ENCODE assay signal across 12 mouse cellular contexts in the genomic region with DNA sequence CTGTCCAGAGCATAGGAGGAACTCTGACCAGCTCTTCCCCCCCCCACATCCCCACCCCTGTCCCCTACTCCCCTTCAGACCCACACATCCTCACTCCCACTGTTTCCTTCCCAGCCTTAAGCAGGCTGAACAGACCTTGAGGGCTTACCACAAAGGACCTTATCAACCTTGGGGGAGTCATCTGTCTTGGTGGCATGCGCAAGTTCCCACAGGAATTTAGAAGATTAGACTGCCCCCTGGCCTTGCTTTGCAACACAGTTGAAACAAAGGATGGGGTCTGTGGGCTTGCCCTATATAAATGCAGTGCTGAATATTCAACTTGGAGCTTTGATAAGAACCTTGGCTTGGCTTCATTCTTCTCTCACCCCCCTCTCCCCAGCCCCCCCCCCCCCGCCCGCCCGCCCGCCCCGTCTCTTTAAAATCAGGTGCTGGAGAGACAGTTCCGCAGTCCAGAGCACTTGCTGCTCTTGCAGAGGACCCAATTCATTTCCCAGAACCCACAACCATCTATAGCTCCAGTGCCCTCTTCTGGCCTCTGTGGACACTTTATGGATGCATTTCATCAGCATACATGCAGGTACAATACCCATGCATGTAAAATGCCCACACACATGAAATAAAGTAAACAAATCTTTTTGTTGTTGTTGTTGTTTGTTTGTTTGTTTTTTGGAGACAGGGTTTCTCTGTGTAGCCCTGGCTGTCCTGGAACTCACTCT. TPM values are rescaled to one million over a fixed set of nuclear protein-coding genes. Genes with fewer than 3 reads are reported as not detected.
A peak's percentile ranks its signal among the peaks of the same experiment; 100 is the strongest.
DNase-seq lines count a peak whose midpoint lies in the region; ATAC-seq and TF ChIP-seq lines count a peak whose summit lies in the region.
"Had no signal": no experiment of that assay in that cellular context is flagged by ENCODE, and none has a peak within 500 bp of the region (broad histone marks: within the 10 kb centered on the region; RNA-seq: fewer than 3 reads in every experiment).

No protein-coding gene starts in this region.

- TF ChIP-seq CTCF in gastrocnemius, adult 2 months (IDR thresholded peaks at IDR 0.05): peak; percentile 67
- peak; percentile 41; the same call in 1 of the 2 replicates for TF ChIP-seq CTCF in kidney, postnatal 0 days (IDR thresholded peaks at IDR 0.05; ENCODE audit: low read depth)

- H3K27ac ChIP-seq in gastrocnemius, adult 2 months: no peak overlapping the region
- no peak overlapping the region for H3K27ac ChIP-seq in kidney, postnatal 0 days
- H3K27ac ChIP-seq: embryonic facial prominence, embryonic 13.5 days; kidney, embryonic 15.5 days; midbrain, embryonic 15.5 days had no signal

- intact Hi-C loops in gastrocnemius, adult 2 months (cut with DNase I): loop anchor here (1.0 kb wide), 1 partner anchor 17 kb away; no protein-coding TSS in a partner anchor

- H3K4me3 ChIP-seq in gastrocnemius, adult 2 months: no peak overlapping the region
- no peak overlapping the region for H3K4me3 ChIP-seq in kidney, postnatal 0 days (replicated peaks; ENCODE audit: low read depth, low read length)
- H3K4me3 ChIP-seq: embryonic facial prominence, embryonic 13.5 days; kidney, embryonic 15.5 days; midbrain, embryonic 15.5 days had no signal

- no peaks in the 10 kb centered on the region for H3K9me3 ChIP-seq in kidney, postnatal 0 days (replicated peaks; ENCODE audit: low read length)
- H3K9me3 ChIP-seq: embryonic facial prominence, embryonic 13.5 days; kidney, embryonic 15.5 days; midbrain, embryonic 15.5 days had no signal

- no peaks in the 10 kb centered on the region for H3K36me3 ChIP-seq in kidney, postnatal 0 days (ENCODE audit: insufficient read depth, low read length)
- H3K36me3 ChIP-seq: embryonic facial prominence, embryonic 13.5 days; kidney, embryonic 15.5 days; midbrain, embryonic 15.5 days had no signal

- H3K27me3 ChIP-seq in kidney, postnatal 0 days (ENCODE audit: insufficient read depth, low read length): no peaks in the 10 kb centered on the region
- H3K27me3 ChIP-seq: embryonic facial prominence, embryonic 13.5 days; kidney, embryonic 15.5 days; midbrain, embryonic 15.5 days had no signal

- no peaks in the 10 kb centered on the region for H3K4me1 ChIP-seq in kidney, postnatal 0 days (replicated peaks; ENCODE audit: insufficient read depth, low read length)

- no peak overlapping the region for H3K9ac ChIP-seq in kidney, postnatal 0 days (ENCODE audit: low read depth, low read length)
- H3K9ac ChIP-seq: embryonic facial prominence, embryonic 13.5 days; kidney, embryonic 15.5 days; lung, embryonic 14.5 days; midbrain, embryonic 15.5 days had no signal

- no peak overlapping the region for H3K4me2 ChIP-seq in kidney, postnatal 0 days (ENCODE audit: low read length)
- H3K4me2 ChIP-seq: embryonic facial prominence, embryonic 13.5 days; kidney, embryonic 15.5 days; lung, embryonic 14.5 days; midbrain, embryonic 15.5 days had no signal

- WGBS in kidney, postnatal 0 days: 62% methylated on average over 7 of the region's 7 CpGs

- no peak for ATAC-seq in kidney, postnatal 0 days (replicated peaks; ENCODE audit: low FRiP score, low read depth)
- no peak for ATAC-seq in erythroblast, adult 5-6 weeks (replicated peaks; ENCODE audit: low FRiP score, poor library complexity, severe bottlenecking)
- ATAC-seq: midbrain, embryonic 15.5 days had no signal

- DNase-seq in gastrocnemius, adult 2 months: no peak
- DNase-seq in gastrocnemius, adult 18-20 months (ENCODE audit: low spot score): no peak
- no peak for DNase-seq in kidney, postnatal 0 days (ENCODE audit: low spot score)
- no peak for DNase-seq in kidney, adult 18-20 months
- DNase-seq in 416B (ENCODE audit: low read depth) (peak; percentile 45), ES-CJ7 (ENCODE audit: low read depth, low spot score) (peak; percentile 72)
- no peak for DNase-seq in natural killer cell, adult 2 months (ENCODE audit: low spot score in 2 of 2)
- DNase-seq: lung, embryonic 14.5 days had no signal

RNA-seq across cellular contexts. Expression of a gene that starts 5.9 kb away (rescaled TPM):
- 10 to 100 TPM in 1 of 2 experiments, 1 to 10 TPM in 1; 4.7 to 17.5 TPM for total RNA-seq in gastrocnemius, adult 2 months (2021)
- 10 to 100 TPM in 1 of 2 experiments, 1 to 10 TPM in 1; 2.4 to 11.6 TPM for total RNA-seq in gastrocnemius, adult 18-20 months (2021)
- polyA plus RNA-seq in kidney, postnatal 0 days (2015; fragmentation: Nextera tagmentation; extraction: Ambion mirVana): 1.3 and 2.2 TPM in 2 replicates
- total RNA-seq in erythroblast, adult 5-6 weeks (2015; ENCODE audit: low replicate concordance): not detected in 2 replicates
- total RNA-seq in erythroblast, adult 5-6 weeks (2017; ENCODE audit: low replicate concordance): not detected in 2 replicates

RNA-seq across cellular contexts. Expression of a gene that starts 15.3 kb away (rescaled TPM):
- 1 to 10 TPM; 3.0 to 4.2 TPM for total RNA-seq in gastrocnemius, adult 2 months (2021)
- 1 to 10 TPM; 3.7 to 5.9 TPM for total RNA-seq in gastrocnemius, adult 18-20 months (2021)
- polyA plus RNA-seq in kidney, postnatal 0 days (2015; fragmentation: Nextera tagmentation; extraction: Ambion mirVana): 2.8 and 3.9 TPM in 2 replicates
- total RNA-seq in erythroblast, adult 5-6 weeks (2015; ENCODE audit: low replicate concordance): 0.58 and 2.7 TPM in 2 replicates
- total RNA-seq in erythroblast, adult 5-6 weeks (2017; ENCODE audit: low replicate concordance): 1.1 and 7.0 TPM in 2 replicates

Comparison
In these comparisons a context has a peak if more than half of its experiments do, and no peak if none do; other contexts are left out.
1. DNase-seq: peak in 416B (single experiment) and ES-CJ7 (single experiment); none in gastrocnemius, adult 2 months (single experiment), gastrocnemius, adult 18-20 months (single experiment), kidney, postnatal 0 days (single experiment), kidney, adult 18-20 months (single experiment) and natural killer cell, adult 2 months (0 of 2).